9 mouse cellular contexts compared by ENCODE assay signal in genomic region chr5:114679841-114680591, GRCm38 (mm10). TPM values are rescaled to one million over a fixed set of nuclear protein-coding genes. Genes with fewer than 3 reads are reported as not detected.
A peak's percentile ranks its signal among the peaks of the same experiment; 100 is the strongest.
DNase-seq lines count a peak whose midpoint lies in the region; ATAC-seq and TF ChIP-seq lines count a peak whose summit lies in the region.
"Had no signal": no experiment of that assay in that cellular context is flagged by ENCODE, and none has a peak within 500 bp of the region (broad histone marks: within the 10 kb centered on the region; RNA-seq: fewer than 3 reads in every experiment).

No protein-coding gene starts in this region.

- H3K4me3 ChIP-seq in layer of hippocampus, adult 2 months = no peak overlapping the region
- no peak overlapping the region for H3K4me3 ChIP-seq in midbrain, embryonic 13.5 days (replicated peaks)
- H3K4me3 ChIP-seq: limb, embryonic 13.5 days had no signal

- H3K36me3 ChIP-seq in midbrain, embryonic 13.5 days = peaks cover 22% of the 10 kb centered on the region

- no peaks in the 10 kb centered on the region for H3K9me3 ChIP-seq in midbrain, embryonic 13.5 days
- H3K9me3 ChIP-seq: limb, embryonic 13.5 days had no signal

- peak overlapping the region; percentile 65 for H3K27ac ChIP-seq in layer of hippocampus, adult 2 months
- no peak overlapping the region for H3K27ac ChIP-seq in midbrain, embryonic 13.5 days
- H3K27ac ChIP-seq: limb, embryonic 13.5 days had no signal

- peak overlapping the region; percentile 10; the same call in 1 of the 2 replicates for H3K9ac ChIP-seq in midbrain, embryonic 13.5 days (replicated peaks)

- no peaks in the 10 kb centered on the region for H3K27me3 ChIP-seq in midbrain, embryonic 13.5 days
- H3K27me3 ChIP-seq: limb, embryonic 13.5 days had no signal

- DNase-seq in layer of hippocampus, adult 2 months (ENCODE audit: low spot score in 2 of 2) = peak in 1 of 2 experiments; percentile 44
- no peak for DNase-seq in layer of hippocampus, postnatal 25 days (ENCODE audit: extremely low spot score in 1 of 2, low spot score in 1 of 2)
- DNase-seq in Muller cell, postnatal 12 days (ENCODE audit: inconsistent ontology term) = peak; percentile 90
- DNase-seq in embryo, embryonic 9.5 days (ENCODE audit: extremely low spot score) = no peak
- DNase-seq in urinary bladder, adult 2 months (ENCODE audit: low spot score) = no peak
- DNase-seq: adrenal gland, adult 2 months had no signal

- 64% methylated on average over 17 of the region's 17 CpGs for WGBS in midbrain, embryonic 13.5 days

- H3K4me1 ChIP-seq in midbrain, embryonic 13.5 days (replicated peaks) = peaks cover 17% of the 10 kb centered on the region

- peak; percentile 23 for ATAC-seq in common myeloid progenitor, adult 5-6 weeks (replicated peaks; ENCODE audit: low read depth, poor library complexity, severe bottlenecking)
- no peak for ATAC-seq in midbrain, embryonic 13.5 days

- H3K4me2 ChIP-seq in midbrain, embryonic 13.5 days (replicated peaks) = no peak overlapping the region
- H3K4me2 ChIP-seq: limb, embryonic 13.5 days had no signal

- peak; percentile 14; the same call in 1 of the 2 replicates for TF ChIP-seq CTCF in layer of hippocampus, adult 2 months (conservative IDR thresholded peaks at IDR 0.05)

RNA-seq across cellular contexts. Expression of gene Gltp, which starts 10.8 kb away (rescaled TPM):
- total RNA-seq in layer of hippocampus, adult 2 months (2021) = 10 to 100 TPM; 23.6 to 27.3 TPM
- 10 to 100 TPM; 36.7 to 46.2 TPM for total RNA-seq in layer of hippocampus, postnatal 25 days (2021)
- total RNA-seq in common myeloid progenitor, adult 5-6 weeks (2017) = 40.0 and 48.6 TPM in 2 replicates
- polyA plus RNA-seq in midbrain, embryonic 13.5 days (2015; fragmentation: Nextera tagmentation; extraction: Ambion mirVana) = 41.1 and 43.2 TPM in 2 replicates
- 172 and 192 TPM in 2 replicates for polyA plus RNA-seq in urinary bladder, adult 2 months (2012; rRNA removed)

RNA-seq across cellular contexts. Expression of gene Trpv4, which starts 21.8 kb away (rescaled TPM):
- 1 to 10 TPM; 2.0 to 2.3 TPM for total RNA-seq in layer of hippocampus, adult 2 months (2021)
- 1 to 10 TPM in 1 of 2 experiments, under 1 TPM in 1; 0.75 to 1.3 TPM for total RNA-seq in layer of hippocampus, postnatal 25 days (2021)
- total RNA-seq in common myeloid progenitor, adult 5-6 weeks (2017) = 0.19 and 1.1 TPM in 2 replicates
- polyA plus RNA-seq in midbrain, embryonic 13.5 days (2015; fragmentation: Nextera tagmentation; extraction: Ambion mirVana) = 0.39 and 0.46 TPM in 2 replicates
- polyA plus RNA-seq in urinary bladder, adult 2 months (2012; rRNA removed) = 58.9 and 66.3 TPM in 2 replicates

RNA-seq across cellular contexts. Expression of gene Tchp, which starts 27.5 kb away (rescaled TPM):
- total RNA-seq in layer of hippocampus, adult 2 months (2021) = 10 to 100 TPM; 12.7 to 19.3 TPM
- total RNA-seq in layer of hippocampus, postnatal 25 days (2021) = 10 to 100 TPM in 1 of 2 experiments, 1 to 10 TPM in 1; 9.3 to 14.4 TPM
- total RNA-seq in common myeloid progenitor, adult 5-6 weeks (2017) = 9.7 and 12.3 TPM in 2 replicates
- polyA plus RNA-seq in midbrain, embryonic 13.5 days (2015; fragmentation: Nextera tagmentation; extraction: Ambion mirVana) = 18.5 and 19.7 TPM in 2 replicates
- 24.0 and 24.4 TPM in 2 replicates for polyA plus RNA-seq in urinary bladder, adult 2 months (2012; rRNA removed)
